Mouse (Mus musculus) layer of hippocampus, adult 8-10 months (tissue): Measurements from ENCODE around the gene Kmt2e. TPM values are rescaled to one million over a fixed set of nuclear protein-coding genes. Genes with fewer than 3 reads are reported as not detected.

ENCODE experiments used
- DNase-seq, 2 experiments: peaks; one replicate each; pipeline ENCODE4 v3.0.0; 2022; ENCODE audit warnings: low spot score in 2 of 2
- total RNA-seq, 4 experiments: library from RNA; stranded (reverse); gene quantifications; 2 replicates each; pipeline ENCODE4 v1.2.4; 2022

Gene Kmt2e
- total RNA-seq, 4 experiments from 2014 or later = 91.0 to 101 (median 96.8) TPM

- no peak for DNase-seq
These were observed 63.7 kb downstream of the Kmt2e start for GRCm38 (mm10) chr5:23497920-23498319.

GRCm38 (mm10) chr5:23499257-23499656 is 65.0 kb downstream of the Kmt2e start:
- DNase-seq = no peak

DNA sequence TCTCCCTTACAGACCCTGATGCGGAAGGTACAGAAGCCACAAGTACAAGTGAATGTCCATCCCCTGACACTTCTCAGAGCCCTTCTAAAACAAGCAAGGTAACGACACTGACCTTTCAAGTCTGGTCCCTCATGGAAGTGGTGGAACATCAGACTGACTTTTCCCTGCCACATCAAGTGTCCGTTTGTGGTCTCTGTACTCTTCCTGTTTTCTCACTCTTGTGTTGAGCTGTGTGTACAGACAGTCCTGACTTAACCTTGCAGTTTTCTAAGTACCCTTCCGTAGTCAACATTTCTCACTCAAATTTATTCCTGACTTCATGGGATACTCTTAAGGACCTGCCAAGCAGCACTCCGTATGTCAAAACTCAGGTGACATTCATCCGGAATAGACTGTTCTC is 66.5 kb downstream of the Kmt2e start:
- DNase-seq = no peak

DNA sequence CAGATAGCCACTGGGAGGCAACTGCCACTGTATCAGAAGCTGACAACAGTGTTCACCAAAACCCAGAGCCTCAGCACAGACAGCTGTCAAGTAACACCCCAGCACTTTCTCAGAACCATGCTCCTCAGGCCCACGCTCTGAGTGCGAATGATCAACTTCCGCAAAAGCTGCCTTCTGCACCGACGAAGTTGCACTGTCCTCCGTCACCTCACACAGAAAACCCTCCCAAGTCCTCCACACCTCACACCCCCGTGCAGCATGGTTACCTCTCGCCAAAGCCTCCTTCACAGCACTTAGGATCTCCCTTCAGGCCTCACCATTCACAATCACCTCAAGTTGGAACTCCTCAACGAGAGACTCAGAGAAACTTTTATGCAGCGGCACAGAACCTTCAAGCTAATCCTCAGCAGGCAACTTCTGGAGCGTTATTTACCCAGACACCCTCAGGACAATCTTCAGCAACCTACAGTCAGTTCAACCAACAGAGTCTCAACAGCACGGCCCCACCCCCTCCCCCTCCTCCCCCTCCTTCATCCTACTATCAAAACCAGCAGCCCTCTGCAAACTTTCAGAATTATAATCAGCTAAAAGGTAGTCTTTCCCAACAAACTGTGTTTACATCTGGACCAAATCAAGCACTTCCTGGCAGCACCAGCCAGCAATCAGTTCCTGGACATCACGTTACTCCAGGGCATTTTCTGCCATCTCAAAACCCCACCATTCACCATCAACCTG is 67.5 kb downstream of the Kmt2e start:
- no peak for DNase-seq

DNA sequence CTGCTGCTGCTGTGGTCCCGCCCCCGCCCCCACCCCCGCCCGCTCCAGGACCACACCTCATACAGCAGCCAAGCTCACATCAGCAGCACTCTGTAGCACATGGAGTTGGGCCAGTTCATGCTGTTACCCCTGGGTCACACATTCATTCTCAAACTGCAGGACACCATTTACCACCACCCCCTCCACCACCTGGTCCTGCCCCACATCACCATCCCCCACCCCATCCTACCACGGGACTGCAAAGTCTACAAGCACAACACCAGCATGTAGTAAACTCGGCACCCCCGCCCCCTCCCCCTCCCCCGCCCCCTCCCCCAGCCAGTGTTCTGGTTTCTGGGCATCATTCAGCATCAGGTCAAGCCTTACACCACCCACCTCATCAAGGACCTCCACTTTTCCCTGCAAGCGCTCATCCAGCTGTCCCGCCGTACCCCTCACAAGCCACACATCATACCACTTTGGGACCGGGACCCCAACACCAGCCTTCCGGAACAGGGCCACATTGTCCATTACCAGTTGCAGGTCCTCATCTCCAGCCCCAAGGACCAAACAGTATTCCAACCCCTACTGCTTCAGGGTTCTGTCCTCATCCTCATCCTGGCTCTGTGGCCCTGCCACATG is 68.2 kb downstream of the Kmt2e start:
- no peak for DNase-seq

DNA sequence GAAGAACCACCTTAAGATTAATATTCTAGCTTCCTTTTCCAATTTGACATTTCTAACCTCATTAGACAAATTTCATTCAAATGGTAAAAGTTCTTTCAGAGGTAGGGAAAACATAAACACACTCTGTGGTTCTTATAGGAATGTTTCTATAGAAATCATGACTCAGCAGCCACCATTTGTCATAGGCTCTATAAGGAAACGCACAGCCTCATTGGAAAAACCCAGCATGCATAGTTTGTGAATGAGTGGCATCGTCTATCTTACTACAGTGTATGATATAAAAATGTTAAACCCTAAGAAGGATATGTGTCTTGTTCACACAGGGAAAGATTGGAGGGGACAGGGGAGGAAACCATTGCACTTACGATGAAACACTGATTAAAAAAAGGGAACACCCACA is 71.3 kb downstream of the Kmt2e start:
- DNase-seq = no peak

DNA sequence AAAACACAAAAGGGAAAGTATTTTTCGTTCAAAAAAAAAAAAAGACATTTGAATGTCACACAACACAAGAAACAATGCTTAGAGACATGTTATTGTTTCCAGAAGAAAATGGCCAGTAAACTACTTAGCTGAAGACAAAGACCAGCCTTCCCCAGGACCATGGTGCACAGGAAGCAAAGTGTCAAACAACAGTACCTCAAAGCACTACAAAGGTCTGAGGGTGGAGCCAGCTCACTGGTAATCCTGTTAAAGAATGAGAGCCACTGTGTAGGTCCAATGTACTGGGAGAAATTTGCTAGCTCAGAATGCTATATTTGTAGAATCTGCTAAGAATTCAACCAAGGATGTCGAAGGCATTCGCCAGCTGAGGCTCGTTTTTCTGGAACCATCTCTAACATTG is 73.0 kb downstream of the Kmt2e start:
- no peak for DNase-seq

DNA sequence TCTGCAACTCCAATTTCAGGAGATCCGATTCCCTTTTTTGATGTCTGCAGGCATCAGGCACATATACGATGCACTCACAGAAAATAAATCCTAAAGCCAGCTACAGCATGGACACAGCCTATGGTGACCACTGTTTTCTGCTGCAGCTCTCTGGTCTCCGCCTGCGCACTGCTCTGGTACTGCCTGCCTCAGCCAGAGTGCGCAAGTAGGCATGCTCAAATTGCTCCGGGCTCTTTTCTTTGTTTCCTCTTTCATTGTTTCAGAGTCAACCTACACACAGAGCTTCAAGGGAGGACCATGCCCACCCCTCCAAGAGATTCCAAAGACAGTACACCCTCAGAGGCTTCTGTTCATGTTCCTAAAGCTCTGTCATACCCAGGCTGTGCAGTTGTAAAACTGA is 74.4 kb downstream of the Kmt2e start:
- no peak for DNase-seq

- no peak for DNase-seq
These were observed 77.2 kb downstream of the Kmt2e start for GRCm38 (mm10) chr5:23511456-23511855.

DNA sequence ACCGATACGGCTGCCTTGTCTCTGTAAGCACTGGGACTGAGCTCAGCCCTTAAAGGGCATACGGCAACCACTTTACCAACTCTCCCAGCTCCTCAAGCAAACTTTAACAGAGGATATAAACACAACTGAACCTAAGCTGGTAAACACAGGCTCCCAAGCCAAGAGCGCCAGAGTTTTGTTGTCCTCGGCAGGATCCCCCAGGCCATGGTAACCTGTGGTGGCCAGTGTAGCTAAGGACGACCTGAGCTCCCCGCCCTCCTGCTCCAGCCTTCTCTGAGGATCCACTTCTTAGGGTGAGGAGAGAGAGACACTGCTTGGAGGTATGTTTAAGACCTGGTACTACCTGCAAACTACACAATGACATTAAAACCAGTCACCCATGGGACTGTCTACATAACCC is 78.3 kb downstream of the Kmt2e start:
- DNase-seq = no peak

- no peak for DNase-seq
These were observed 79.2 kb downstream of the Kmt2e start for GRCm38 (mm10) chr5:23513468-23513867.

- DNase-seq = no peak
These were observed 80.8 kb downstream of the Kmt2e start for GRCm38 (mm10) chr5:23515038-23515437.

- no peak for DNase-seq
These were observed 82.7 kb downstream of the Kmt2e start for GRCm38 (mm10) chr5:23516962-23517361.

DNA sequence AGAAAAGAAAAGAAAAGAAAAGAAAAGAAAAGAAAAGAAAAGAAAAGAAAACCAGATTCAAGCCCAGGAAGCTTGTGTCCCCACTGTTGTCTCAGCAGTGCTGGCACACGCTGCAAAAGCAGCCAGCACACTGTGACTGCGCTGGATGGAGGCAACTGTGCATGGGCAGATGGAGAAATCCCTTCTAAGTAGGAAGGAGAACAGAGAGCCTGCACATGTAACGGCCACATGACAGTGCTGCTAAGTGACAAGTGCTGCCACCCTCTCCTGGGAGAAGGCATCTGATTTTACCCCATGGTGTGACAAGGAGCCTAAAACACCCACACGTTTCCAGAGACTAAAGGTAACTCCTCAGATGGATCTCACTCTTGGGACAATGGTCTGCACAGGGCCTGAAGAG is 83.6 kb downstream of the Kmt2e start:
- peak; percentile 63 to 65 for DNase-seq

- no peak for DNase-seq
These were observed 84.4 kb downstream of the Kmt2e start for GRCm38 (mm10) chr5:23518673-23519072.

- DNase-seq = no peak
These were observed 85.4 kb downstream of the Kmt2e start for GRCm38 (mm10) chr5:23519679-23520078.

DNA sequence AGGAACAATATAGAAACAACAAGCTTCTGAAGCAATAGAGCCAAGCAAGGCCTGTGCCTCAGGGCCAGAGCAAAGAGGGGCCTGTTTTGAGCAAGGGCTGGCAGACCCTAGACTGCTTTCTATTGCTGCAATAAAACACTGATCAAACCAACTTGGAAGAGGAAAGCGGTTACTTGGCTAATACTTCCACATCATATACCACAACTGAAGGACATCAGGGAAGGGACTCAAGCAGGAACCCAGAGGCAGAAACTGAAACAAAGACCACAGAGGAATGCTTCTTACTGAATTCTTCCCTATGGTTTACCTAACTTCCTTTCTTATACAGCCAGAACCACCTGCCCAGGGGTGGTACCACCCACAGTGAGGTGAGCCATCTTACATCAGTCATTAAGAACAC is 87.4 kb downstream of the Kmt2e start:
- no peak for DNase-seq

GRCm38 (mm10) chr5:23523936-23524335 is 89.7 kb downstream of the Kmt2e start:
- no peak for DNase-seq

GRCm38 (mm10) chr5:23524621-23525020 is 90.4 kb downstream of the Kmt2e start:
- no peak for DNase-seq

DNA sequence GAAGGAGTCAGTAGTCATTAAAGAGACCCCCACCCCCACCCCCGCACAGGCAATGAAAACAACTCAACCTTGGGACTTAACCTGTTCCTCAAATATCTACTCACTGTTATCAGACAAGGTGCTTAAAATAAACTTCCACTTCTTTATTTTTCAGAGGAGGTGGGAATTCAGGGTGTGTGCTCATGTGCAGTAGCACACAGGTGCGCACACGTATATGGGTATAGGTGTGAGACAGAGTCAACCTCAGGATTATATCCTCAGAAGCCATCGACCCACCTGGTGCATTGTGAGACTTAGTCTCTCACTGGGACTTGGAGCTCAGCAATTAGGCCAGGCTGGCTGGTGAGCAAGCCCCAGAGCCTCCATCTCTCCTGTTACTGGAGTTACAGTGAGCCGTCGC is 96.9 kb downstream of the Kmt2e start:
- no peak for DNase-seq

DNA sequence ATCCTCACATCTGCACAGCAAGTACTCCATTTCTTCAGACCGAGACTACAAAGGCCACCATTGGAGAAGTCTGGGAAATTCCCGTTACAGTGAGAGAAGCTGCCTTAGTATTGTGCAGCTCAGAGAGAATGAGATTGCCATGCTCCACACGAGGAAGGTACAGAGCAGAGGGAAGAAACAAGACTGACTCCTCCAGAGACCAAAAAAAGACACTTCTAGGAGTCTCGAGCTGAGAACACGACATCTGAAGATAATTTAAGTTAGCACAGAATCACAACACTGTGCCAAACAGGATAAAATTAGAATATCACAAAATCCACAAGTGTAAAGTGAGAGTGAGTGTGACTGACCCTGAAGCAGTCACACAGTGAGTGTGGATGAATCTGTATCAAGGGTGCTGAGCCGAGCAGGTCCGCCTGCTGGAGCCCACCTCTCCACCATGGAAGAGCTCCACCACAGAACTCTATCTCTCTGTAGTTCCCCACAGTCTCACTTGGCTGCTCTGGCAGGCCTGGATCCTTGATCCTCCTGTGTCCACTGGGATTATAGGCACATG is 97.4 kb downstream of the Kmt2e start:
- DNase-seq = no peak

DNA sequence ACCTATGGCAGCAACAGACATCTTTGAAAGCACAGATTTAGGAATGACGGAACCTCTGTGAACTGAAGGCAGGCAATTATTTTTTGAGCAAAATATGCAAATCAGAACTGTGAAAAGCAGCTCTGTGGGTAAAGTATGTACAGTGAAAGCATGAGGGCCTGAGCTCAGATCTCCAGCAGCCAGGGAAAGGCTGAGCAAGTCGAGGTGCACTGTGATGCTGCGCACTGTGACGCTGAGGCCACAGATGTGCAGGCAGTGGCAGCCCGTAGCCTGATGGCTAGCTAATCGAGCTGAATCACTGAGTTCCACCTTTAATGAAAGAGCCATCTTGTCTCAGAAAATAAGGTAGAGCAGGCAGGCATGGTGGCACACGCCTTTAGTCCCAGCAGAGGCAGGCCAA is 101.5 kb downstream of the Kmt2e start:
- DNase-seq = no peak

DNA sequence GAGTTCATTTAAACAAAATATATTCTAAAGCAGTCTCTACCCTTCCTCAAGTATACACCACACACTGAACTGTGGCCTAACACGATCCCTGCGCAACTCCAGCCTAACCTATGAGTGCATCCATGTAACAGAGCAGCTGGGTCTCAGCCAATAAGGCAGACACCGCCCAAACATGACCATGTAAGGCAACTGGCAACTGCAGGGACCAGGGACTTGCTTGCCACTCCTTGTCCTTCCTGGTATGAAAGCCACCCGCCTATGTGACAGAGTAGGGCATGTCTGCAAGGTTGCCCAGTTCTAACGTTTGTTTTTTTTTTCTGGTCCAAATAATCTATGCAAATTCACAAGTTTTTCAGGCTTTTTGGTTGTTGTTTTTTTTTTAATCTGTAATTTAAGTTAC is 117.4 kb downstream of the Kmt2e start:
- DNase-seq = no peak
